Mouse (Mus musculus): ENCODE results near the gene Gm45618. TPM values are rescaled to one million over a fixed set of nuclear protein-coding genes. Genes with fewer than 3 reads are reported as not detected.

The Gm45618 gene
- total and polyA plus RNA-seq, 2 experiments from 2014 or later, result 0.24 TPM; not detected in 1

DNA sequence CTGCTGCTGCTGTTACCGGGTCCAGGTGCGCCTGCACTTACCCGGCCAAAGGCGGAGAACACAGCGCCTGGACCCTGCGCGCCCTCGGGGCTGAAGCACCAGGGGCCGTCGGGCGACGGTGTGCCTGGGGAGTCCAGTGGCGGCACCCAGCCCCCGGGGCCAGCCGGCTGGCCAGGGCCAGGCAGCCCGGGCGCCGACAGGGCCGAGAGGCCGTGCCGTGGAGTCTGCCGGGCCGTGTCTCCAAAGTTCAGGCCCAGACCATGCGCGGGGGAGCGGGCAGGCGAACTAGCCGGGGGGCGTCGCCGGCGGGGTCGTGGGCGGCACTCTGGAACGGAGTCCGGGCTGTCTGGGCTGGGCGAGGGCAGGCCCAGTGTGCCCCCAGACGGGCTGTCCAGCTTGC lies 38.4 kb downstream of the Gm45618 start:
- DNase-seq, result no peak
- no peak overlapping the region for H3K27ac ChIP-seq (ENCODE audit: low read depth, low read length)
- no peak for TF ChIP-seq CTCF (IDR thresholded peaks at IDR 0.05; ENCODE audit: low read depth)
- WGBS, result 34% methylated on average over 36 of the region's 38 CpGs
- H3K36me3 ChIP-seq (ENCODE audit: insufficient read depth), result peaks cover 78% of the 10 kb centered on the region
- H3K4me1 ChIP-seq (ENCODE audit: insufficient read depth), result no peaks in the 10 kb centered on the region
- no peak for ATAC-seq
- H3K4me2 ChIP-seq (ENCODE audit: low read depth), result no peak overlapping the region
- no peak overlapping the region for H3K9ac ChIP-seq
- H3K27me3 ChIP-seq (ENCODE audit: insufficient read depth, low read length), result no peaks in the 10 kb centered on the region
- H3K9me3 ChIP-seq (ENCODE audit: low read length), result no peaks in the 10 kb centered on the region
- no peak overlapping the region for H3K4me3 ChIP-seq (ENCODE audit: low read depth, low read length)

GRCm38 (mm10) chr7:142081736-142082135 lies 38.8 kb downstream of the Gm45618 start:
- Histone ChIP-seq H3K4me3 (ENCODE audit: low read depth, low read length) (no peak overlapping the region), H3K4me2 (ENCODE audit: low read depth) (no peak overlapping the region), H3K9me3 (ENCODE audit: low read length) (no peaks in the 10 kb centered on the region), H3K9ac (no peak overlapping the region), H3K27me3 (ENCODE audit: insufficient read depth, low read length) (no peaks in the 10 kb centered on the region), H3K36me3 (ENCODE audit: insufficient read depth) (peaks cover 74% of the 10 kb centered on the region), H3K4me1 (ENCODE audit: insufficient read depth) (no peaks in the 10 kb centered on the region), H3K27ac (ENCODE audit: low read depth, low read length) (no peak overlapping the region)
- 55% methylated on average over 17 of the region's 17 CpGs for whole genome bisulfite sequencing
- ATAC-seq (no peak), DNase-seq (no peak)
- no peak for TF ChIP-seq CTCF (IDR thresholded peaks at IDR 0.05; ENCODE audit: low read depth)

GRCm38 (mm10) chr7:142080876-142081275 lies 39.7 kb downstream of the Gm45618 start:
- WGBS, result 65% methylated on average over 2 of the region's 2 CpGs
- no peak overlapping the region for H3K4me3 ChIP-seq (ENCODE audit: low read depth, low read length)
- no peaks in the 10 kb centered on the region for H3K27me3 ChIP-seq (ENCODE audit: insufficient read depth, low read length)
- no peak for TF ChIP-seq CTCF (IDR thresholded peaks at IDR 0.05; ENCODE audit: low read depth)
- no peak overlapping the region for H3K4me2 ChIP-seq (ENCODE audit: low read depth)
- H3K27ac ChIP-seq (ENCODE audit: low read depth, low read length), result no peak overlapping the region
- H3K9me3 ChIP-seq (ENCODE audit: low read length), result no peaks in the 10 kb centered on the region
- no peaks in the 10 kb centered on the region for H3K4me1 ChIP-seq (ENCODE audit: insufficient read depth)
- no peak overlapping the region for H3K9ac ChIP-seq
- ATAC-seq, result no peak
- peaks cover 65% of the 10 kb centered on the region for H3K36me3 ChIP-seq (ENCODE audit: insufficient read depth)
- no peak for DNase-seq

DNA sequence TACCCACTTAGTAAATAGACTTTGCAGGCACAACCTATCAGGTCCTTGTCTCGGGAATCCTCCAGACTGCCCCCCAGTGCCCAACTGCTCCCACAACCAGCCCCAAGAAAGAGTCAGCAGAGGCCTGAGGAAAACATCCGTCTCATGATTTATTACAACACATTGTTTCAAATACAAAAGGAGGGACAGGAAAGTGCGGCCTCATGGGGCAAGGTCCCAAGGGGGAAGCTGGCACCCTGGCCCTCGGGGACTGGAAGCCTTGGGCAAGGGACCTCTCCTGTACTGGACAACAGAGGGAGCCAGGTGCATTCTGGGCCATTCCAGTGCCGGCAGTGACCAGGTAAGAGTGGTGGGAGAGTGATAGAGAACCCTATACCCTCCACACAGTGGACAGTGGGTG lies 41.2 kb downstream of the Gm45618 start:
- no peak for DNase-seq
- Histone ChIP-seq H3K27me3 (ENCODE audit: insufficient read depth, low read length) (no peaks in the 10 kb centered on the region), H3K27ac (ENCODE audit: low read depth, low read length) (no peak overlapping the region), H3K4me3 (ENCODE audit: low read depth, low read length) (no peak overlapping the region), H3K9ac (no peak overlapping the region), H3K4me1 (ENCODE audit: insufficient read depth) (no peaks in the 10 kb centered on the region), H3K36me3 (ENCODE audit: insufficient read depth) (peaks cover 50% of the 10 kb centered on the region), H3K4me2 (ENCODE audit: low read depth) (no peak overlapping the region), H3K9me3 (ENCODE audit: low read length) (no peaks in the 10 kb centered on the region)
- WGBS, result 62% methylated on average over 5 of the region's 5 CpGs
- no peak for ATAC-seq
- no peak for TF ChIP-seq CTCF (IDR thresholded peaks at IDR 0.05; ENCODE audit: low read depth)

DNA sequence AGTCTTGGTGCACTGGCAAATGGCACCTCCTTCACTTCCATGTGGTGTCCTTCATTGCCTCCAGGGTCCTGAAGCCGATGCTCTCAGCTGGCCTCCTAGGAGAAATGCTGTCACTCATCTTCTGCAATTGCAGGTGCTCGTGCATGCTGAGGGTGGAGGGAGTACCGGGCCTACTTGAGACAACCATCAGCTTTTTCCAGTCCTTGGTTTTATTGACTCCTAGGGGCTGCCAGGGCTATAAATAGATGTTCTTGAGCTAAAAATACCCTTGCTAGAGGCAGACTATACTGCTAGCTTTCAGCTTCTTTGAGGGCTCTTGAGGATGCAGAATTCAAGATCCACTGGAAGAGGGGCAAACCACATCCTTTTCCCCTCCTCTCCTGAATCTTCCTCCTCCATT lies 43.4 kb downstream of the Gm45618 start:
- no peak overlapping the region for H3K4me3 ChIP-seq (ENCODE audit: low read depth, low read length)
- 69% methylated on average over 3 of the region's 3 CpGs for WGBS

GRCm38 (mm10) chr7:142074146-142074886 lies 46.2 kb downstream of the Gm45618 start:
- Histone ChIP-seq H3K4me2 (ENCODE audit: low read depth) (no peak overlapping the region), H3K4me1 (ENCODE audit: insufficient read depth) (no peaks in the 10 kb centered on the region), H3K36me3 (ENCODE audit: insufficient read depth) (peaks cover 4% of the 10 kb centered on the region; the same call in 1 of the 2 replicates), H3K9ac (no peak overlapping the region), H3K9me3 (ENCODE audit: low read length) (no peaks in the 10 kb centered on the region), H3K27me3 (ENCODE audit: insufficient read depth, low read length) (no peaks in the 10 kb centered on the region), H3K4me3 (ENCODE audit: low read depth, low read length) (no peak overlapping the region), H3K27ac (ENCODE audit: low read depth, low read length) (no peak overlapping the region)
- no peak for DNase-seq
- ATAC-seq, result no peak
- TF ChIP-seq CTCF (IDR thresholded peaks at IDR 0.05; ENCODE audit: low read depth), result no peak
- 75% methylated on average over 8 of the region's 8 CpGs for WGBS

More for the DNA sequence above, 43.4 kb downstream of the Gm45618 start:
- no peak overlapping the region for H3K9ac ChIP-seq
- TF ChIP-seq CTCF (IDR thresholded peaks at IDR 0.05; ENCODE audit: low read depth), result no peak
- no peaks in the 10 kb centered on the region for H3K4me1 ChIP-seq (ENCODE audit: insufficient read depth)
- H3K27ac ChIP-seq (ENCODE audit: low read depth, low read length), result no peak overlapping the region; the same call in 1 of the 2 replicates
- ATAC-seq, result peak; percentile 43; the same call in 1 of the 2 replicates
- H3K4me2 ChIP-seq (ENCODE audit: low read depth), result no peak overlapping the region
- H3K27me3 ChIP-seq (ENCODE audit: insufficient read depth, low read length), result no peaks in the 10 kb centered on the region
- DNase-seq, result no peak
- no peaks in the 10 kb centered on the region for H3K9me3 ChIP-seq (ENCODE audit: low read length)
- H3K36me3 ChIP-seq (ENCODE audit: insufficient read depth), result peaks cover 28% of the 10 kb centered on the region

DNA sequence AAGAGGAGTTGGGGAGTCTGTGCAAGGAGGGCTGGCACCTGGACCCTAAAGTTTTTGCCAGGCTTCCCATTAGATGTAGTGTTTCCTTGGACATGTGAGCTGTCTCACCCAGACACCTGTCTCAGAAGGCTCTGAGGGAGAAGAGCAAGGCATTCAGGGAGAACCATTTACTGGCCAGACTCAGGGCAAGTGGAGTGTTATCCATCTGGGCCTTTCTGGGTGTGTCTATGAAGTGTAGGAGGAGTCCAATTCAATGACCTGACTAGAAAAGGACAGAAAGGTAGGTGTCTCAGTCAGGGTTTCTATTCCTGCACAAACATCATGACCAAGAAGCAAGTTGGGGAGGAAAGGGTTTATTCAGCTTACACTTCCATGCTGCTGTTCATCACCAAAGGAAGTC lies 48.8 kb downstream of the Gm45618 start:
- Histone ChIP-seq H3K27me3 (ENCODE audit: insufficient read depth, low read length) (no peaks in the 10 kb centered on the region), H3K9ac (no peak overlapping the region), H3K4me1 (ENCODE audit: insufficient read depth) (no peaks in the 10 kb centered on the region), H3K27ac (ENCODE audit: low read depth, low read length) (no peak overlapping the region), H3K4me3 (ENCODE audit: low read depth, low read length) (no peak overlapping the region), H3K4me2 (ENCODE audit: low read depth) (no peak overlapping the region), H3K36me3 (ENCODE audit: insufficient read depth) (no peaks in the 10 kb centered on the region), H3K9me3 (ENCODE audit: low read length) (no peaks in the 10 kb centered on the region)
- ATAC-seq, result no peak
- no peak for TF ChIP-seq CTCF (IDR thresholded peaks at IDR 0.05; ENCODE audit: low read depth)
- DNase-seq, result no peak
